Mouse (Mus musculus) adrenal gland, postnatal 4 days (tissue): ENCODE results near the gene Calhm4. TPM values are rescaled to one million over a fixed set of nuclear protein-coding genes. Genes with fewer than 3 reads are reported as not detected.
"Not testable (repeated sequence)": the region's sequence is repeated elsewhere in the genome, so short reads cannot be mapped to it uniquely, and the experiment has no call there.

ENCODE experiments used
- DNase-seq, 2 experiments: peaks; one replicate each; pipeline ENCODE4 v3.0.0; 2021 to 2022; ENCODE audit warnings: low spot score in 2 of 2, mixed read lengths in 2 of 2
- total RNA-seq, 2 experiments: library from RNA; stranded (reverse); gene quantifications; 2 replicates each; pipeline ENCODE4 v1.2.3; 2021

Gene Calhm4
- total RNA-seq, 2 experiments from 2014 or later, result not detected

- not testable (repeated sequence) for DNase-seq
Measured at GRCm38 (mm10) chr10:33996686-33997085, 47.4 kb downstream of the Calhm4 start.

Other genes starting within 250 kb of the Calhm4 start
- gene Sult3a1, start 186.6 kb downstream of the Calhm4 start, total RNA-seq, result not detected
- gene Rsph4a, start 139.2 kb downstream of the Calhm4 start, total RNA-seq, result under 1 TPM; 0.31 to 0.90 TPM
- 10 to 100 TPM; 29.1 to 29.5 TPM for gene Zup1, start 93.0 kb downstream of the Calhm4 start, total RNA-seq
- gene Rwdd1, start 24.7 kb downstream of the Calhm4 start, total RNA-seq, result 10 to 100 TPM; 78.5 to 79.1 TPM
- gene Trappc3l, start 6.7 kb downstream of the Calhm4 start, total RNA-seq, result not detected
- gene Calhm5, start 52.2 kb upstream of the Calhm4 start, total RNA-seq, result under 1 TPM; 0.17 to 0.31 TPM
- 1 to 10 TPM; 1.0 to 1.3 TPM for gene Calhm6, start 83.7 kb upstream of the Calhm4 start, total RNA-seq
- gene Dse, start 163.4 kb upstream of the Calhm4 start, total RNA-seq, result 10 to 100 TPM; 15.4 to 17.8 TPM
- 10 to 100 TPM; 61.4 to 65.3 TPM for gene Tspyl1, start 237.9 kb upstream of the Calhm4 start, total RNA-seq